Mouse (Mus musculus): ENCODE results near the gene Lrmda. TPM values are rescaled to one million over a fixed set of nuclear protein-coding genes. Genes with fewer than 3 reads are reported as not detected.

Gene Lrmda
- total and polyA plus RNA-seq, 2 experiments from 2014 or later: 0.18 TPM; not detected in 1

- no peak for TF ChIP-seq CTCF (IDR thresholded peaks at IDR 0.05; ENCODE audit: low read depth)
- no peak for ATAC-seq
Observed at GRCm38 (mm10) chr14:22510531-22510785, 490.9 kb downstream of the Lrmda start.

GRCm38 (mm10) chr14:22514362-22515084 is 495.0 kb downstream of the Lrmda start:
- 0 out of 2 replicates have a peak, but pooled peaks cover 14% of the 10 kb centered on the region for H3K27me3 ChIP-seq (ENCODE audit: insufficient read depth, low read length)
- no peaks in the 10 kb centered on the region for H3K9me3 ChIP-seq (ENCODE audit: low read length)
- no peak overlapping the region for H3K4me3 ChIP-seq (ENCODE audit: low read depth, low read length)
- ATAC-seq (peak; percentile 61), DNase-seq (peak; percentile 84)
- H3K36me3 ChIP-seq (ENCODE audit: insufficient read depth): no peaks in the 10 kb centered on the region
- H3K27ac ChIP-seq (ENCODE audit: low read depth, low read length): no peak overlapping the region
- 39% methylated on average over 5 of the region's 5 CpGs for WGBS
- no peak overlapping the region for H3K9ac ChIP-seq
- TF ChIP-seq CTCF (IDR thresholded peaks at IDR 0.05; ENCODE audit: low read depth): no peak
- no peaks in the 10 kb centered on the region for H3K4me1 ChIP-seq (ENCODE audit: insufficient read depth)
- no peak overlapping the region for H3K4me2 ChIP-seq (ENCODE audit: low read depth)

More at GRCm38 (mm10) chr14:22510531-22510785, 490.9 kb downstream of the Lrmda start:
- DNase-seq: no peak
- Histone ChIP-seq H3K36me3 (ENCODE audit: insufficient read depth) (no peaks in the 10 kb centered on the region), H3K4me1 (ENCODE audit: insufficient read depth) (no peaks in the 10 kb centered on the region), H3K4me2 (ENCODE audit: low read depth) (no peak overlapping the region), H3K9ac (no peak overlapping the region), H3K4me3 (ENCODE audit: low read depth, low read length) (no peak overlapping the region), H3K27ac (ENCODE audit: low read depth, low read length) (no peak overlapping the region), H3K9me3 (ENCODE audit: low read length) (no peaks in the 10 kb centered on the region), H3K27me3 (ENCODE audit: insufficient read depth, low read length) (peaks cover 20% of the 10 kb centered on the region)

DNA sequence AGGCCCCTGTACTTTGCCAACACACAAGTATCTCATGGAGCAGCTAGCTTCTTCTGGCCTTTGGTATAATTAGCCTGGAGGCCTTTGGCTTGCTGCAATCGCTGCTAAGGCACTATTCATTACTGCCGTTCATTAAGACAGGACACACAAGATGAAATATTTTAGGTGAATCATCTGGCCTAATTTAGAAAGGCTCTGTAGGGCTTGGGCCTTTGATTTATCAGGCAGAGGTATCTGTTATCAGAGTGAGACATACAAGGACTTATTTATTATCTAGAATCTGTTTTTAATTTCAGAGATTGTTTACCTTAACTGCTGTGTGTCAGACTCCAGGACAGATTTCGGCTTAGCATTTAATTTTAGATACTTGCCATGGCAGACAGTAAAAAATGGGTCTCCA is 511.2 kb downstream of the Lrmda start:
- no peaks in the 10 kb centered on the region for H3K9me3 ChIP-seq (ENCODE audit: low read length)
- no peaks in the 10 kb centered on the region for H3K36me3 ChIP-seq (ENCODE audit: insufficient read depth)
- H3K4me2 ChIP-seq (ENCODE audit: low read depth): no peak overlapping the region
- H3K27me3 ChIP-seq (ENCODE audit: insufficient read depth, low read length): no peaks in the 10 kb centered on the region
- H3K4me3 ChIP-seq (ENCODE audit: low read depth, low read length): no peak overlapping the region
- no peaks in the 10 kb centered on the region for H3K4me1 ChIP-seq (ENCODE audit: insufficient read depth)
- 60% methylated on average over 3 of the region's 3 CpGs for WGBS
- no peak overlapping the region for H3K27ac ChIP-seq (ENCODE audit: low read depth, low read length)
- no peak for DNase-seq
- H3K9ac ChIP-seq: no peak overlapping the region
- no peak for TF ChIP-seq CTCF (IDR thresholded peaks at IDR 0.05; ENCODE audit: low read depth)
- ATAC-seq: no peak

GRCm38 (mm10) chr14:22533501-22533900 is 514.0 kb downstream of the Lrmda start:
- WGBS: 72% methylated on average over 3 of the region's 3 CpGs
- Histone ChIP-seq H3K9me3 (ENCODE audit: low read length) (no peaks in the 10 kb centered on the region), H3K36me3 (ENCODE audit: insufficient read depth) (no peaks in the 10 kb centered on the region), H3K27ac (ENCODE audit: low read depth, low read length) (no peak overlapping the region), H3K27me3 (ENCODE audit: insufficient read depth, low read length) (no peaks in the 10 kb centered on the region), H3K9ac (no peak overlapping the region), H3K4me3 (ENCODE audit: low read depth, low read length) (no peak overlapping the region), H3K4me1 (ENCODE audit: insufficient read depth) (no peaks in the 10 kb centered on the region), H3K4me2 (ENCODE audit: low read depth) (no peak overlapping the region)
- ATAC-seq (no peak), DNase-seq (no peak)
- no peak for TF ChIP-seq CTCF (IDR thresholded peaks at IDR 0.05; ENCODE audit: low read depth)

GRCm38 (mm10) chr14:22545887-22546675 is 526.6 kb downstream of the Lrmda start:
- no peaks in the 10 kb centered on the region for H3K9me3 ChIP-seq (ENCODE audit: low read length)
- DNase-seq (no peak), ATAC-seq (0 out of 2 replicates have a peak, but pooled peaks have one; percentile 12)
- no peaks in the 10 kb centered on the region for H3K4me1 ChIP-seq (ENCODE audit: insufficient read depth)
- no peaks in the 10 kb centered on the region for H3K27me3 ChIP-seq (ENCODE audit: insufficient read depth, low read length)
- no peak overlapping the region for H3K4me2 ChIP-seq (ENCODE audit: low read depth)
- H3K9ac ChIP-seq: no peak overlapping the region
- no peak overlapping the region for H3K4me3 ChIP-seq (ENCODE audit: low read depth, low read length)
- no peak overlapping the region for H3K27ac ChIP-seq (ENCODE audit: low read depth, low read length)
- no peaks in the 10 kb centered on the region for H3K36me3 ChIP-seq (ENCODE audit: insufficient read depth)
- WGBS: 38% methylated on average over 8 of the region's 8 CpGs
- TF ChIP-seq CTCF (IDR thresholded peaks at IDR 0.05; ENCODE audit: low read depth): no peak

DNA sequence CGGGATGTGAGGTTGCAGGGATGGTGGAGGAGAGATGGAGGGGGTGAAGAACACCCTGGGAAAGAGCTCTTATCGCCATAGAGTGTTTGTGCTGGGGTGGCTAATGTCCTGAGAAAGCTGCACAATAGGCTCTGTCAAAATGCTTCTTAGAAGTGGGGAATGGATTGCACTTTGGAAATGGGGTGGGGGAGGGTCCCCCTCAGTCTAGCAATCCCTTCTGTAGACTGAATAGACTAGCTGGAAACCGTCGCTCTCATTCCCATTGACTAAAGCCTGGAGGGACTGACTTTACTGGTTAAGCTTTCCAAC is 527.1 kb downstream of the Lrmda start:
- ATAC-seq (no peak), DNase-seq (no peak)
- WGBS: 31% methylated on average over 4 of the region's 4 CpGs
- Histone ChIP-seq H3K27ac (ENCODE audit: low read depth, low read length) (no peak overlapping the region), H3K4me1 (ENCODE audit: insufficient read depth) (no peaks in the 10 kb centered on the region), H3K9ac (no peak overlapping the region), H3K36me3 (ENCODE audit: insufficient read depth) (no peaks in the 10 kb centered on the region), H3K4me3 (ENCODE audit: low read depth, low read length) (no peak overlapping the region), H3K4me2 (ENCODE audit: low read depth) (no peak overlapping the region), H3K27me3 (ENCODE audit: insufficient read depth, low read length) (no peaks in the 10 kb centered on the region), H3K9me3 (ENCODE audit: low read length) (no peaks in the 10 kb centered on the region)
- TF ChIP-seq CTCF (IDR thresholded peaks at IDR 0.05; ENCODE audit: low read depth): no peak

DNA sequence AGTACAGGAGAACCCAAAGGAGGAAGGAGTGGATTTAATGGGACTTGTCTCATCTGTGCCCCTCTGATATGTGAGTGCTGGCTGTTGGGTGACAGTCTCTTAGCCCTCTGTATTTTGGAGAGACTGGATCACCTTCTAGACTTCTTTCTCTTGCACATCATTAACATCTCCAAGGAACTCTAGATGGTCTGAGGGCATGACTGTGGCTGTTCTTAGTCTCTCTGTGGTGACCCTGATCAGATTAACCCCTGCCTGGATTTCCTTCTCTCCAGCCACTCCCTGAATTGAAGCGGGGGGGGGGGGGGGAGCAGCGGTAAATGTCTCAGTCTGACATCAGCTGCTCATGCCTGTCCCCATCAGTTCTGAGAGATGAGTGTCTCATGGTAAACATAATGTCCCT is 528.8 kb downstream of the Lrmda start:
- H3K9me3 ChIP-seq (ENCODE audit: low read length): no peaks in the 10 kb centered on the region
- no peak overlapping the region for H3K27ac ChIP-seq (ENCODE audit: low read depth, low read length)
- TF ChIP-seq CTCF (IDR thresholded peaks at IDR 0.05; ENCODE audit: low read depth): no peak
- H3K9ac ChIP-seq: no peak overlapping the region
- 22% methylated on average over 2 of the region's 2 CpGs for whole genome bisulfite sequencing
- 0 out of 2 replicates have a peak, but pooled peaks cover 5% of the 10 kb centered on the region for H3K4me1 ChIP-seq (ENCODE audit: insufficient read depth)
- DNase-seq (no peak), ATAC-seq (no peak)
- no peaks in the 10 kb centered on the region for H3K36me3 ChIP-seq (ENCODE audit: insufficient read depth)
- H3K4me2 ChIP-seq (ENCODE audit: low read depth): no peak overlapping the region
- no peak overlapping the region for H3K4me3 ChIP-seq (ENCODE audit: low read depth, low read length)
- H3K27me3 ChIP-seq (ENCODE audit: insufficient read depth, low read length): no peaks in the 10 kb centered on the region
